Mouse (Mus musculus): ENCODE data around the gene Tnpo1. TPM values are rescaled to one million over a fixed set of nuclear protein-coding genes. Genes with fewer than 3 reads are reported as not detected.
A peak's percentile ranks its signal among the peaks of the same experiment; 100 is the strongest.

Gene Tnpo1
- polyA plus RNA-seq, 1 experiment: 31.0 TPM

GRCm38 (mm10) chr13:98925486-98926212 is 535 bp downstream of the Tnpo1 start:
- DNase-seq (ENCODE audit: low spot score): no peak

DNA sequence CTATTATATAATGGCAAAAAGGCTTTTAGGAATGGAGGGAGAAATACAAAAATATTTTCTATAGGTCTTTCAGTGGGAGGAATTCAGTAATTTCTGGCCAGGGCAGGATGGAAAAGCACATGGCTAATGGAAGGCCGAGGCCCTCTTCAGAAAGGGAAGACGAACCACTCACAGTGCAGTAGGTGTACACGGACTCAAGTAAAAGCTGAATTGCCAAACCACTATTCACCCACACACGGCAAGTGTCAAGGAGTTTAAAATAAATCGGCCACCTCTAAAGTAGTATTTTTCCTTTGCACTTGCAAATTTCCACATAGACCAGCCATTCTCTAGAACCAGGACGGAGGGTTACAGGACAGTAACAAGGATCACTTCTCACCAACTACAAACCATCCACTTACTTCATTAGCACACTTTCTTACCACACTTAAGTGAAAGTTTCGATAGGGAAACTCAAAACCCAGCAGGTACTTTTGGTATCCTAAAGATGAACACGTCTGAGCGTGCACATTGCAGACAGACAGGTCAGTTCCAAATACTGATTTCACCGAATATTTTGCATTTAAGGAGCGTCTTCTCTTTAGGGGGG is 1.2 kb downstream of the Tnpo1 start:
- DNase-seq (ENCODE audit: low spot score): no peak

- no peak for DNase-seq (ENCODE audit: low spot score)
Measured at GRCm38 (mm10) chr13:98922806-98923205, 3.4 kb downstream of the Tnpo1 start.

- no peak for DNase-seq (ENCODE audit: low spot score)
Measured at GRCm38 (mm10) chr13:98921276-98921675, 4.9 kb downstream of the Tnpo1 start.

- DNase-seq (ENCODE audit: low spot score): no peak
Measured at GRCm38 (mm10) chr13:98920300-98920699, 5.9 kb downstream of the Tnpo1 start.

DNA sequence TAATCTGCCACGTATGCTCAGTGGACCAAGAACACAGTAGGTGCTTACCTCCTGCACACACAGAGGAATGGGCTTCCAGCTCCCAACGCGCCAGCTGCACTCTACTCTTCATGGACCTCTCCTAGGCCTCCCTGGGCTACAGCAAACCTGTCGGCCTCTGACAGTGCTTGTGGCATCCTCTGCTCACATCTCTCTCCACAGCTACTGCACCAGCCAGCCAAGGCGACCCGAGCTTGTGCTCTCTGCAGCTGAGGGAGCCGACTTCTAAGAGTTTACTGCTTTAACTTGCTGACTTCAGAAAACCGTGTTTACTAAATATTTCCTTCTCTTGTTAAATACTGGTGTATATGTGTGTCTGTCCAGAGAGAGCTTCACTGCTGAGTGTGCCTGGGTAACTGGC is 6.5 kb downstream of the Tnpo1 start:
- no peak for DNase-seq (ENCODE audit: low spot score)

DNA sequence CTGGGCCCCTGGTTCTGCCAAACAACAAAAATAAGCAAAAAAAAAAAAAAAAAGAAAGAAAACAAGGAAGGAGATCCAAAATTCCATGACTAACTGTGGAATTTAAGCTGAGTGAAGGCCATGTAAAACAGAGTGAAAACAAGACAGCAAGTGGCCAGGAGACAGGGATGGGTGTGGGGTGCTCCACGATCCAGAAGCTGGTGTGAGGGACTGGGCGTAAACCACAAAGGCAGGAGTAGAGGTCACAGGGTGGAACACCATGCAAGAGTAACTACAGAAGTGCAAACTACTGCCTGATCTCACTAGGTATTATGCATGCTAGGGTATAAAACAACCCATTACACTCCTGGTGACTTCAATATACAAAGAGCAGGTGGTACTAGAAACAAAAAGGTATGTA is 8.3 kb downstream of the Tnpo1 start:
- no peak for DNase-seq (ENCODE audit: low spot score)

GRCm38 (mm10) chr13:98915591-98915990 is 10.6 kb downstream of the Tnpo1 start:
- DNase-seq (ENCODE audit: low spot score): no peak

DNA sequence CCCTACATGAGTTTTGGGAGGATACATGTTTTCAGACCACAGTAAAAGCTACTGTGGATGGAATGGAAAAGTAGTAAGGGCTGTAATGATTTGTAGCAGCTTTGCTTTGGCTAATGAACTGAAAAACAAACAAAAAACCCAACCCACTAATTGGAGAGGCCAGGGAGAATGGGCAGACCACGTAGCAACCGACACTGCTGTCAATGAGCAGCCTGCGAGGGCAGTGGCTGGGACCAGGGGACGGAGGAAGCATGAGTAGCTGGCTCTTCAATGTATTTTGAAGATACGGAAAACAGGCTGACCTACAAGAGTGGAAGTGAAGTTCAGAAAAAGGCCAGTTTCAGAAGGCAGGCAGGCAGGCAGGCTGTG is 11.4 kb downstream of the Tnpo1 start:
- DNase-seq (ENCODE audit: low spot score): no peak

- no peak for DNase-seq (ENCODE audit: low spot score)
Measured at GRCm38 (mm10) chr13:98914010-98914843, 12.0 kb downstream of the Tnpo1 start.

GRCm38 (mm10) chr13:98913196-98913595 is 13.0 kb downstream of the Tnpo1 start:
- DNase-seq (ENCODE audit: low spot score): no peak

GRCm38 (mm10) chr13:98912602-98913001 is 13.6 kb downstream of the Tnpo1 start:
- DNase-seq (ENCODE audit: low spot score): no peak

DNA sequence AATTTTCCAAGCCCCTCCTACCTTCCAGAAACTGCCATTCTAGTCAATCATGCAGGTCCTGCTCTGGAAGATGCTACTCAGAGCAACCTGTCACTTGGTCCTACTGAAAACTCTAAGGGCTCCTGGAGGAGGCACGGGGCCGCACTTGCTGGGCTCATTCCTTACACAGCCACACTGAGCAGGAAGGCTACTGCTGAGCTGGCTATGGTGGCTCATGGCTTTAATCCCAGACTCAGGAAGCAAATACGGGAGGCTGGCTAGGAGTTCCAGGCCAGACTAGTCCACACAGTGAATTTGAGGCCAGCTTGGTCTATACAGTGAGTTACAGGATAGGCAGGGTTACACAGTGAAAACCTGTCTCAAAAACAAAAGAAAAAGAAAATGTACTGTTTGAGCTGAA is 15.4 kb downstream of the Tnpo1 start:
- DNase-seq (ENCODE audit: low spot score): no peak

DNA sequence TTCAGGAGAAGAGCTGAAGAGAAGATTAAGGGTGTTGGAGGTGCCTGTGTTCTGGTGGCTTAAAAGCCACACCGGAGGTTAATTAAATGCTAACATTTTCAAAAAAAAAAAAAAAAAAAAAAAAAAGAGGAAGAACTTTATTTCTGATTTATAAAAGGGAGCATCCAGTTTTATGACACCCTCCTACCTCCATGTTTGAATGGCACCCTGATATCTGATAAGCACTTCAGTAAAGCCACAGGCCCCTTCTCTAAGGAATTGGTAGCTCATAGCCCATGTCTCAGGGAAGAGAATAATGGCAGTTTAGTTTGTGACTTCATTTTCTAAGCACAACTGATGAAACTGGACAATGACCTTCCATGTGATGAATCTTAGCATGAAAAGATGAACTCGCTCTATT is 21.6 kb downstream of the Tnpo1 start:
- no peak for DNase-seq (ENCODE audit: low spot score)

DNA sequence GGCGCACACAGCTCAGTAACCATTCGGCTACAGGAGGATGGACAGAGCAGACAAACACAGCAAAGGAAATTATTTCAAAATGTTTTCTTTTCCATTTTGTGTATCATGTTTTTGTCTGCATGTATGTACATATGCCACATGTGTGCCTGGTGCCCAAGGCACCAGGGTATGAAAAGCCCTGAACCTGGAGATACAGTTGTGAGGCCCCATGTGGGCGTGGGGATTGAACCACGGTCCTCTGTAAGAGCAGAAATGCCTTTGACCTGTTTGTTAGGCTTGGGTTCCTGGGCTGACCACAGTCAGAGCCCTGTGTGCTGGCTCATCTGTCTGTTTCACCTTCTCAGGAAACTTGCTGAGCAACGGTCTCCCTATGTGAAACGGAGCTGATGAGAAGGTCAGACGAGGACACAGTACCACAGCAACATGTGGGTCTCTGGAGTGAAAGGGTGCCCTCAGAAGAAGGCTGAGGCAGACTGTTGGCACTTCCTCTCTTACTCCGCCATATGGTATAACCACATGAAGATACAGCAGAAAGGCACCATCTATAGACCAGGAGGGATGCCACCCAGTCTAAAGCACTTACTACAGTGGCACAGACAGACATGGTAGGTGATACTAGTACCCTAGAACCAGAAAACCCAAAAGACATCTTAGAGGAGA is 23.7 kb downstream of the Tnpo1 start:
- DNase-seq (ENCODE audit: low spot score): no peak

- DNase-seq (ENCODE audit: low spot score): no peak
Measured at GRCm38 (mm10) chr13:98899550-98899949, 26.6 kb downstream of the Tnpo1 start.

DNA sequence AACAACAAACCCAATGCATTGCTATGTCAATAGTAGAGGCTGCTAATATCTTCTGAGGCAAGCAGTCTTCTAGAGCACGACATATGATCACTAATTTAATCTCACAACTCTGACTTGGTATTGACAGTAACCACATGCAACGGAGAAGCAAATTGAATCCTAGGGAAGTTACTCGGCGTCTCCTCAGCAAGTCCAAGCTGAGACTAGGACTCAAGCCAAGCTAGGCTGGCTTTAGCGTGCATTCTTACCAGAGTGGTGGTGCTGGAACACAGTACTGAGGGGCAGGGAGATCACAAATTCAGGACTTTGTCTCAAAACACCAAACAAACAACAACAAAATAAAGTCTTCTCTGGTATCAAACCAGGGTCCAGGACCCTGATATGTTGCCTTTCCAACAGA is 28.6 kb downstream of the Tnpo1 start:
- no peak for DNase-seq (ENCODE audit: low spot score)

GRCm38 (mm10) chr13:98896434-98897126 is 29.6 kb downstream of the Tnpo1 start:
- DNase-seq (ENCODE audit: low spot score): no peak

GRCm38 (mm10) chr13:98896013-98896412 is 30.2 kb downstream of the Tnpo1 start:
- no peak for DNase-seq (ENCODE audit: low spot score)

DNA sequence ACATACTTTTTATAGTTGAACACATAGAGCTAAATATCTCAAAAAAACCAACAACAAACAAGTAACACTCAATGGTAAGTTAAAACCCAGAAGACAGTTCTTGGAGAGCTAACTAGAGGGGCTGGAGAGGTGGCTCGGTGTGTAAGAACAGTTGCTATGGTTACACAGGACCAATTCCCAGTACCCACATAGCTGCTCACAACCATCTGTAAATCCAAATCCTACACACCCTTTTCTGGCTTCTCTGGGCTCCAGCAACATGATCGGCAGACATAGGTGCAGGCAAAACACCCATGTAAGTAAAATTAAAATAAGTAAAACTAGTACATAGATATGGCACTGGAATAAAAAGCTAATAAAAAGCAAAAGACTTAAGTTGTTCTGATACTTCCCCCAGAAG is 31.3 kb downstream of the Tnpo1 start:
- DNase-seq (ENCODE audit: low spot score): no peak

DNA sequence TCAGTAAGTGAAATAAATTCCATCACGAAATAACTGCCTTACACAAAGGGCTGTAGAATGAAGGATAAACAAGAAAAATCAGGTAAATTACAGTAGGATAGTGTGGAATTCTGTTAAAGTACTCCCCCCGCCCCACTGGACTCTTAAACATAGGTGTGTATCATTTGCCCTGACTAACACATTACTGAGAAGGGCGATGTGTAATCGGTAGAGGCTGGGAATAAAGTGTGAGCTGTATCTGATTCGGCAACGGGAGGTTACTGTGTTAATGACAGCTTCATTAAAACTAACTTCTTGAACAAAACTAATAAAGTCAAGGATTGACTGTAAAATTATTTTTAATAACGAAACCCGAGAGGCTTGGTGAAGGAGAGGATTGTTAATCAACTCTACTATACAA is 34.7 kb downstream of the Tnpo1 start:
- DNase-seq (ENCODE audit: low spot score): no peak

- DNase-seq (ENCODE audit: low spot score): peak; percentile 77
Measured at GRCm38 (mm10) chr13:98890871-98891219, 35.3 kb downstream of the Tnpo1 start.

All from urinary bladder, adult 2 months (tissue).